Mouse (Mus musculus): ENCODE results near the gene Slc44a3.
"Not testable (repeated sequence)": the region's sequence is repeated elsewhere in the genome, so short reads cannot be mapped to it uniquely, and the experiment has no call there.

The Slc44a3 gene

DNA sequence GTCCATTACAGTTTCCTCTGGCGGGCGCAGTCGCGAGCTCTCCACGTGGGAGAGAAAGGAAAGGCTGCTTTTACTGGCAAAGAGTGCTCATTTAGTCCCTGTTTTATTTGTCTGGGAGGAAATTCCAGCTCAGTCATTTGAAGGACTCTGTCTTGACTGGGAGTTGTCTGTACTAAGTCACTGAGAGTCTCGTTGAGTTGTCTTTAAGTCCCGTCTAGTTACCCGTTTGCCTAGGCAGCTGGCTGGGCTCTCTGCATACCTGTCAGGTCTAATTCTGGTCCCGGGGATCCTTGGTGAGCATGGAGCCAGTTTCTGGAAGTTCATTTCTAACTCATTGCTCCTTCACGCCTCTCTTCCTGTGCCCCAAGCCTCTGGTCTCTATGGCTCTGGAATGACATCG lies 20.5 kb upstream of the Slc44a3 start:
- no peak for DNase-seq (ENCODE audit: low spot score in 2 of 2)

DNA sequence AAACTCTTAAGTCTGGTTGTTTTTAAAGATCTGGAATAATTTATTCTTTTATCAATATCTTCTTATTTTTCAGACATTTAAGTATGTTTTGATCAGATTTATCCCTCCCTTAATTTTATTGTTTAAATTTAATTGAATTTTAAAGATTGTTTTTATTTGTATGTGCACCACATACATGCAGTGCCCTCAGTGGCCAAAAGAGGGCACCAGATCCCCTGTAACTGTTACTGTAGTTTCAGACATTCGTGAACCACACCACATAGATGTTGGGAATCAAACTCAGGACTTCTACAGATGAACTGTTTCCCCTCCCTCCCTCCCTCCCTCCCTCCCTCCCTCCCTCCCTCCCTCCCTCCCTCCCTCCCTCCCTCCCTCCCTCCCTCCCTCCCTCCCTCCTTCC lies 18.2 kb upstream of the Slc44a3 start:
- DNase-seq (ENCODE audit: low spot score in 2 of 2) = no peak

DNA sequence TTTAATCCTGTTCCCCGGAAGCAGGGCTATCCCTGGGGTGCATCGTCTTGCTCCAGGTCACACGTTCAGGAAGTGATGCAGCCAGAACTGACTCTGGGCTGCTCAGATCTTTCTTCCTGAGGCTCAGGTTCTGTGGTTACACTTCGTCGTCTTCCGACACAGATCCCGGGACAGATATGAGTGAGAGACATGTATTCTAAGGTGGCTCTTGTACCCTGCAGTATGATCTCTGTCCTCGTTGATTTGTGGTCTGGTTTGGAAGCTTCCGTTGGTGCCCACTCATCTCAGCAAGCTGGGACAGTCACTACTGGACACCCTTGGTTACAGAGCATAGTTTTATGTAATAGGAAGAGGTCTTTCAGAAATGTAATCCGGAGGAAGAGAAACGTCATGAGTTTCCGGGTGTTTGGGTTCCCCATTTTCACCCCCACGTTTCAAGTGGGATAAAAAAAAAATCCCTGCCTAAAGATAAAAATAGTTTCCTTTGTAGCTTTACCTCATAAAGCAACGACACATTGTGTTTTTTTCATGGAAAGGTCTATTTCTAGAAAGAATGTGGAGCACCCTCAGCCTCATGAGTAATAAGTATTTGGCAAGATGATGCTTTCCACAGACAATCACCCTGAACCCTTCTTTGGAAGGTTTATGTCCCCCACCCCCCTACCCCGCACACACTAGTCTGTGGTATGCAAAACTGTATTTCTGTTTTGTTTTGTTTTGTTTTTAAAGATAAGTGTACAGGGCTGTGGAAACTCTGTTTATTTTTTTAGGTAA lies 15.8 kb upstream of the Slc44a3 start:
- no peak for DNase-seq (ENCODE audit: low spot score in 2 of 2)

DNA sequence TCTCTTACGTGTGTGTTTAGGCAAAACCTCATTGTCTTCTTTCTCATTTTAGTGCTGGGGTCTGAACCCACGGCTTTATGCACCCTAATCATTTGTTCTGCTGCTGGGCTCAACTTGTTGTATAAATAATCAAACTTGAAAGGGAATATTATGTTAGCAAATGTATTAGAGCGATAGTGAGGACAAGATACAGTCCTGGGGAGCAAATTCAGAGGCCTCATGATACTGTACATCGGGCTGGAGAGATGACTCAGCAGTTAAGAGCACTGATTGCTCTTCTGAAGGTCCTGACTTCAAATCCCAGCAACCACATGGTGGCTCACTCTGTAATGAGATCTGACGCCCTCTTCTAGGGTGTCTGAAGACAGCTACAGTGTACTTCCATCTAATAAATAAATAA lies 8.4 kb upstream of the Slc44a3 start:
- no peak for DNase-seq (ENCODE audit: low spot score in 2 of 2)

DNA sequence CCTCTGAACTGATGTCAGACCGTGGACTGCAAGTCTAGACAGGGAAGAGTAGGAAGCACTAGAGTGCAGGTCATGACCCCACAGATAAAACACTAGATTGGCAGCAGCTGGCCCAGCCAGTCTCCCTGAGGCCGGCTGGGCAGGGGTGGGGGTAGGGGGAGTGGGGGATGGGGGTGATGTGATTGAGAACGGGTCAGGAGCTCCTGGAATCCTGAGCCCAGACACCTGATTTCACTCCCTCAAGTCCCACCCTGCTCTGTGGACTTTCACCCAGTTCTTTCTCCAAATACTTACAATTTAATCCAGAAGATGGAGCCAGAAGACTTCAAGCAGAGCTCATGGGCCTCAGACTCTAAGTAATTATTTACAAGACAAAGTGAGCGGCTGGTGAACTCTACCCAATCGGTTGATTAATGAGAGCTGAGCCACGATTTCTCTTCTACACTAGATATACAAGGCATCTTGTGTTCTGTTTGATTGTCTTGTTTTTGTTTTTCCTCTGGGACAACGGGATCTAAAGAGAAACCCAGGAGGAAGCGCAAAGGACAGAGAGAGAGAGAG lies 7.7 kb upstream of the Slc44a3 start:
- DNase-seq (ENCODE audit: low spot score in 2 of 2) = no peak

DNA sequence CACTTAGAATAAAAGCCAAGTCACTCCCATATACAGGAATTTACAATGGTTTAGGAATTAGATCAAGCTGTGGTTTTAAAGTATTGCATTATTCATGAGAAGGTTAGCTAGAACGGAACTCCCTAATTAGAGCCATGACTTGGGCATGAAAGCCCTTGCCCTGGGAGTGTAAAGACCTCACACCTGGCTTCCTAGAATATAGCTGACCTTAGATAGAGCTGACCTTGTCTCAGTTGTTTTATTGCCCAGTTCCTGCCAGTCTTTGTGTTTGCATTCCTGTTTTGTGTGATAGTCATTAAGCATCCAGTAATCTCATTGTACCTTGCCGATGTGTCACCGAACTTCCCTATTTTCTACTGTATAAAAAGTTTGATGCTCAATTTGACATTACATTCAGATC lies 6.6 kb upstream of the Slc44a3 start:
- DNase-seq (ENCODE audit: low spot score in 2 of 2) = not testable (repeated sequence)

DNA sequence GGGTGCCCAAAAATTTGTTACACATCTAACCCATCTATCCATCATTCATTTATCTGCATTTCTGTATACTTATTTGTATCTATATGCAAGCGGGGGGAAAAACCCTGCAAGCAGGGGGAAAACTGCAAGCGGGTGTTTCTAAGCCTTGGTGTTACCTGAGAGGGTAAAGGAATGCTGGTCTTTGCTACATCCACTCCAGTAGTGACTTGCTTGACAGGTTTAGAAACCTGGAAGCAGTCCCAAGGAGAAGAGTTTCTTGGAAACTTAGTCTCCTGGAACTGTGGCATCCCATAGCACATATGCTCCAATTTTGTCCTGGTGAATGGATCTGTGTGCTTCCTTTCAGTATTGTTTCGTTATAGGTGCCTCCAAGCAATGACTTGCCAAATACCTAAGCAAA lies 5.8 kb upstream of the Slc44a3 start:
- no peak for DNase-seq (ENCODE audit: low spot score in 2 of 2)

DNA sequence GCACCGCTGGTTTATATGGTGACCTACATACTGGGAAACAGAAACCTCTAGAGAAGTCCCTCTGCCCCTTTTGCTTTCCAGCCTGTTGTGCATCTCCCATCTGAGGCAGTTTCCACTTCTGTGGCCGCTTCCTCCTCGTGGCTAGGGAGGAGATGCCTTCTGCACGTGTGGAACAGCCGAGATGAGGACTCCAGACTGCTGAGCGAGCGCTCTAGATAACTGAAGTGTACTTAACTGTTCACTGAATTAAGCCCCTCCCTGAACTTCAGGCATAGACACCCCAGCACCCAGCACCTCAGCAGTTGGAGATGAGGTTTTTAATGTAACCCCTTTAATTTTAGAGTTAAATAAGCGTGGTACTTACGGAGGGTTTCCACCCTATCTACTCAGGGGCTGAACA lies 4.6 kb upstream of the Slc44a3 start:
- no peak for DNase-seq (ENCODE audit: low spot score in 2 of 2)

DNA sequence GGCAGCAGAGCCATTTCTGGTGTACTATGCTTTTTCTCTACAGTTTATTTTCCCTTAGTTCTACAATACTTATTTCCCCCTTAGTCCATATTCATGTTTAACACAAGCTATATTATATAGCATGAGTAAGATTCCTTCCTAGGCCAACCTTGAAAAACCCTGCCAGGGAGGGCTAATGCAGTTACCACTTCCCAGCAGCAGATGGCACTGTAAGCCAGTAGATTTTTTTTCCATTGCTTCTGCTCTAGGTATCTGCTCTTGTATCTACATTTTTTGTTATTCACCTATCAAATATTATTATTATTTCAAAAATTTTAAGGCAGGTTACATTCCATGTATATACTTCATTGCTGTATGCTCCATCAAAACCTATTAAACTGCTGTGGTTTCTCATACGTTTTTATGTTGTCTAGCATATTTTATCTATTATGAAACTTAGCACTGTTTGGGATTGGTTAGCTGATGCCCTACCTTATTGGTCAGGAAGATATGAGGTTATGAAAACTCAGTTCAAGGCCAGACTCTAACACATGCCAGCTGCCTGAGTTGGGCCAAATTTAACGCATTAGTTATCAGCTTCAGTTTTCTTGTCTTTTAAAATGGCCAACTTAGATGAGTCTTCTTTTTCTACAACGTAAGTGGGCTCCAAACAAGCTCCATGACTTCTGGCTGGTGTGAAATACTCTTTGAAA lies 3.8 kb upstream of the Slc44a3 start:
- no peak for DNase-seq (ENCODE audit: low spot score in 2 of 2)

DNA sequence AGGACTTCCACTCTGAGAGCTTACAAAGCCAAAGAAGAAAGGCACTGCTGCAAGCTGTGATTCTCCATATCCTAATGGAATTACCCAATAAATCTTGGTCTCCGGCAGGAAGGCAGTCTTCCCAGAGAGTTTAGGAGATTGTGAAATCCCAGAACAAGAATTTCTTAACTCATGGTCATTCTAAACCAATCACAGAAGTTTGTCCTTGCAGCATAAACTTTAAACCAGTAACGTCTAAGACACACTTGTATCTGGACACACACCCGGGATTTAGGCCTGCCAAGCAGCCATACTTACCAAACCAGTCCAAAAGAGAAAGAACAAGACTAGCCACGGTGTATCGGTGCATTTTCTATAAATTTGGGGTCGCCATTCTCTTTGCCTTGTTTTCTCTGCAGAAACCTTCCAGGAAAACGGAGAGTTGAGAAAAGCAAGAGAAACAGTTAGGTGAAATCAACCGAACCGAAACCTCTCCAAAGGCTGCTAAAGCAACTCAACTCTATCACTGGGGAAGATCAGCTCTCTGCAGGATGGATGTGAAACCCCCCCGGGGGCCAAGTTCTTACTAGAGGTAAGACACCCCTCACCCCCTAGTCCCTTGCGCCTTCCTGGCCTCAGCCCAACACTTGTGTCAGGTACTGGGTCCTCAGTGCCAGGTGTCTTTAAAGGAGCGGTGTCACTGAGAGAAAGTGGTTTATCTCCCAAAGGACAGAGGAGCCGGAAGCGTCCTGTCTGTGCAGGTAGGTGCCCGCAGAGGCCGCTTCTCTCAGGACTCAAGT lies 645 bp downstream of the Slc44a3 start:
- no peak for DNase-seq (ENCODE audit: low spot score in 2 of 2)

DNA sequence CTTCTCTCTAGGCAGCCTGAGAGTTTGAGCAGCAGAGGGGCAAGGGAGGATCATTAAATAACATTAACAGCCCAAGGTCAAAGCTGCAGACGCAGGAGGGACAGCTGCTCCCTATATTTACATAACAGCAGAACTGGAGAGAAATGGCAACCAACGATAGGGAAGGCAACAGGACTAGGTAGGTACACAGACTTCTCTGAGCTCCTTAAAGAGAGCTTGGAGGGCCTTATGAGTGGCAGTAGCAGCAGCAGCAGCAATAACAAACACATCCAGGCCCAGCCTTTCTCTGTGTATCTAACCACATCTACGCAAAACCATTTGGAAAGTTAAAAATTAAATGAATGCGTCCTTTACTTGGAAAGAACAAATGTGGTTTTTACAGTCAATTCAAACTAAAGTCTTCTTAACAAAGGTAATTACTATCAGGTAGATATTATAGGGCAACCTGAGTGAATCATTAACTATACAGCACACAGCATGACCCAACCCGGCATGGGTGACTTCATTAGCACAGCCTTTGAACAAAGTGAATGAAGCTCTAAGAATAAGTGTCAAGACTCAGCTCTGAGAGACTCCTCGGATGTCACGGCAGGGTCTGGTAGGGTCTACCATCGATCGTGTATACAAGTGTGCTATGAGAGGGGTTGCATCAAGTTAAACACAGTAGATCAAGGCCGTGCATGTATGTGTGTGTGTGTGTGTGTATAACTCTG lies 1.5 kb downstream of the Slc44a3 start:
- no peak for DNase-seq (ENCODE audit: low spot score in 2 of 2)

DNA sequence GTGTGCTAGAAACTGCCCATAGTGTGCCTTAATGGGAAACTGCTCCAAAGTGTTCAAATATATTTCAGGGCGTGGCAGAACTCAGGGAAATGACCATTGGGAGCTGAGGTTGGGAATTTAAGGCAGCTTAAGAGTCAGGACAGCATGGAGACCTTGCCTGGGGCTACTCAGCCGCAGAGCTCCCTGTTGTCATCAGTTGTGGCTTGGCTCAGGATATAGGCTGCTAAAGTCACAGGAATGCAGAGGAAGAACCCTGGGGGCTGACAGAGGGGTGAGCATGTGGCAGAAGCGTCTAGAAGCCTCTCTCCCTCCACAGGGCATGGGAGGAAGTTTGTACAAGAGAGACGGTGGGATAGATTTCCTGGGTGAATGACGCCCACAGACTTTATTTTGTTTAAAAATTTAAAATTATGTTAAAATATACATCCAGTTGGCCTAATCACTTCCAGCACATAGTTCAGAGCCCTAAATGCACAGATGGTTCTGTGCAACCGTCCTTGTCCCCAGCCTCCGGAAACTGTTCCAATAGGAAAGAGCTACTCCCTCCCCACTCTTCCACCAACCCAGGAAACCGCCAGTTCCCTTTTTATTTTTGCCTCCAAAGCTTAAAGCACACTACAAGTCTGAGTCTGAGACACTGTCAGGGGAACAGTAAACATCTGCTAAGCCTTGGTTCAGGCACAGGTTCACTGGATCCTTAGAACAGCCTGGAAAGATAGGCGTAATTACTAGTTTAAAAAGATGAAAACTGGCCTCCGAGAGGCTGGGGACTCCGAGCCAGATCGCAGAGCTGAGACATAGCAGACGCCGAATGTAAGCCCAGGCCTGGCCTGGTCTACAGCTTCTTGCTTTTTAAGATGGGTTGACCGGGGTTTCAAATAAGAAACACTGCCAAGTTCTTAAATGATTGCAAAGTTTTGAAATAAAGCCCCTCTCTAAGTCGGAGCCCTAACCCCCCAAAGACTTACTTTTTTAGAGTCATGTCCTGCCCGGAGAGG lies 5.8 kb downstream of the Slc44a3 start:
- DNase-seq (ENCODE audit: low spot score in 2 of 2) = peak in 1 of 2 experiments; percentile 40

DNA sequence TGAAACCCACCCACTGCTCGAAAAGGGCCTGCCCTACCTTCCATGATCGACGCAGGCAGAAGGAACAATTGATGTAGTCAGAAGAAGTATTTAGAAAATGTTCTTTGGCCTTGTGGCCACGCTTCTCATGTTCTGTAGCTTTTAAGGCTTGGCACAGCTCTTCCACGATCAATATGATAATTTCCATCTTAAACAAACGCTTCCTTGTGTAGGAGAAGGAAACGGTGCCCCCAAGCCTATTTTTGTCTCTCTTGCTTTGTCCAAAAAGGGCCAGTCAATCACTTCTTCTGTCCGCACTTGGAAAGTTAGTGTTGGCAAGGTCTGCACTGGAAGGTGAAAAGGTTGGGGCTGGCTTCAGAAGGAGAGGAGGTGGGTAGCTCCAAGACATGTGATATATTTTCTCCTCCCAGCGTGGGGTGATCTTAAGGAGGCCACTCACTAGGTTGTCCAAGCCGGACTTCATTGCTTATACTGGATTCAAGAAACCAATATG lies 10.5 kb downstream of the Slc44a3 start:
- no peak for DNase-seq (ENCODE audit: low spot score in 2 of 2)

DNA sequence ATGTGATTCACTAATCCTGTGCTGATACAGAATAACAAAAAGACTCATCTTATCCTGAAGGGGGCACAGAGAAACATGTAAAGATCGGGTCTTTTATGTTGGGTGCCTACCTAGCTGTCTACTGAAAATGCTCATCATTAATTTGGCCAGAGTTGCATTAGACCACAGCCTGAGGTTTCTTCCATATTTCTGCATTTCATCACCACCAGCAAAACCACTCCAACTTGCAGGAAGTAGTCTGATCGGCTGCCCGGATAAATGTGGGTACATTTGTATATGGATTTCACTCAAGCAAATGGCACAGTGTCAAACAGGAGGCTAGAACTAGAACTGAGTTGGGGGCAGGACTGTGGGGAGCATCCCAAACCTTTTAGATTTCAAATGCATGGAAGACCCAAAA lies 11.1 kb downstream of the Slc44a3 start:
- DNase-seq (ENCODE audit: low spot score in 2 of 2) = no peak

DNA sequence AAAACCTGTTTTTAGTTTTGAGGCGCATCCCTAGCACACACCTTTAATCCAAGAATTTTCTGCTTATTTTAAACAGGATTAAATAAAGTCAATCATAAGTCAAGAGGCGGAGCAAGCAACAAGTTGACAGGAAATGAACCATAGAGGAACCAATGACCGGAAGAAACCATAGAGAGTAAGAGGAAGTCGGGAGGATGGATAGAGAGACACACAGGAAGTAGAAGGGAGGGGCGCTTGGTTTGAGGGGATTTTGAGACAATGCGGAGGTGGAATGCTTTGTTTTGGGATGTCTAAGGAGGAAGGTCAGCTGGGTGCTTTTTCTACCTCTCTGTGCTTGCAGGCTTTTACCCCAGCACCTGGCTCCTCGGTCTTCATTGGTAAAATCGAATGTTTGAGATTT lies 15.2 kb downstream of the Slc44a3 start:
- no peak for DNase-seq (ENCODE audit: low spot score in 2 of 2)

DNA sequence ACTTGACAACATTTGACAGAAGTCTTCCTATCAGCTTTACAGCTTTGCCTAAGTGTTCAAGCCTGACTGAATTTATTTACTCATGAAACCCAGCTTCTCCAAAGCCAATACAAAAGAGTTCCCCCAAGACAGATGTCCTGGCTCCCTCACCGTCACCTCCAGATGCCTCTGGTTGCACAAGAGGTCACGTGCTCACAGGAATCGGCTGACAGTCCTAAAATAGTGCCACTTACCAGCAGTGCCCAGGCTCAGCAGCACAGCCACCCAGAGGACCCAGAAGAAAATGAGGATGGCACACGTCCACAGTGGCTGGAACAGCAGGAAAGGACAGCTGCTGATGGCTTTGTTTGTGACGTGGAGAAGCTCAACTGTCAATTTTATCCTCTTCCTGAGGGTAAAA lies 23.1 kb downstream of the Slc44a3 start:
- DNase-seq (ENCODE audit: low spot score in 2 of 2) = no peak

DNA sequence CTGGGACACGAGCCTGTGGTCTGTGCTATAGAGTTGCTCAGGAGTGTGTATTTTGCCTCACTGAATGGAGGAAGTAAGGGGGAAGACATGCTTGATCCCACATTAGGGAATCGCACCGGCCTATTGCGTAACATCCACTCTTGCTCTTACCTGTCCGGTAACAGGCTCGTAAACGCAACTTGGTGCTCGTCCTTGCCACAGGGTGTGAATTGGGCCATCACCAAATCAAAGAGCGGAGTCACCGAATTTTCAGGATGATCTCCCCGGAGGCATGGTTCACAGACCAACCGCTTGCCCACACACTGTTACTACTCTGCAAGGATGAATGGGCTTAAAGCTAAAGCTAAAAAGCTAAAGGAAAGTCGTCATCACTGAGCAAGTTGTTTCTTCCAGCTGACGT lies 24.5 kb downstream of the Slc44a3 start:
- DNase-seq (ENCODE audit: low spot score in 2 of 2) = no peak

DNA sequence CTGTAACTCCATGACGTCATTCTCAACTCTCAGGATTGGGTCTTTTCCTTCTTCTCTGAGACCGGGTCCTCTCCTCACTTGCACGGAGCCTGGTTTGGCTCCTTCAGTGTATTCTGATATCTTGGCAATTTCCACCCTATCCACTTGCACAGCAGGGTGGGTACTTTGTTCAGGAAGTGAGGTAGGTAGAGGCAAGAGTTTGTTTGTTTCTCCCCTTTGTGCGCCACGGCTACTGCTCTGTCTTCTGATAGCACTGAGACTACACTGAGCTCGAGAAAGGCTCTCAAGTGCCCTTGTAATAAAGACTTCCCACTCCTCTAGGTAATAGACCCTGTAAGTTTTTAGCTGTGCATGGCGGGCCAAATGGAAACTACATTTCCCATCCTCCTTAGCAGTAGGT lies 25.4 kb downstream of the Slc44a3 start:
- no peak for DNase-seq (ENCODE audit: low spot score in 2 of 2)

DNA sequence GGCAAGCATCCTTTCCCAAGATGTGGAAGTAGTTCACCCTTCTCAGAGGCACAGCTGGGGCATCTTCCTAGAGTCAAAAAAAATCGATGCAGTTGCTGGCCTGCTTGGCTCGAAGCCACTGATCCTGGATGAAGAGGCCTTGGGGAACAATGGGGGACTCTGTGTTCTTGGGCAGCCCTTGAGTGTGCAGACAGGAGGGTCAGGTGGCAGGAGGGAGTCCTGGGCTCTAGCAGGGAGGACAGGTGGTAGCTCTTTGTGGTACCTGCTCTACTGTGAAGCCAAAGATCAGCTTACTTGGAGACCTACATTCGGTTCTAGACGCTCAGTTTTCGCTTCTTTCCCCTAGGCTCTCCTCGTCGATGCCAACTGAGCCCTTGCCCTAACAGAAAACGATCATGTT lies 26.0 kb downstream of the Slc44a3 start:
- DNase-seq (ENCODE audit: low spot score in 2 of 2) = no peak

DNA sequence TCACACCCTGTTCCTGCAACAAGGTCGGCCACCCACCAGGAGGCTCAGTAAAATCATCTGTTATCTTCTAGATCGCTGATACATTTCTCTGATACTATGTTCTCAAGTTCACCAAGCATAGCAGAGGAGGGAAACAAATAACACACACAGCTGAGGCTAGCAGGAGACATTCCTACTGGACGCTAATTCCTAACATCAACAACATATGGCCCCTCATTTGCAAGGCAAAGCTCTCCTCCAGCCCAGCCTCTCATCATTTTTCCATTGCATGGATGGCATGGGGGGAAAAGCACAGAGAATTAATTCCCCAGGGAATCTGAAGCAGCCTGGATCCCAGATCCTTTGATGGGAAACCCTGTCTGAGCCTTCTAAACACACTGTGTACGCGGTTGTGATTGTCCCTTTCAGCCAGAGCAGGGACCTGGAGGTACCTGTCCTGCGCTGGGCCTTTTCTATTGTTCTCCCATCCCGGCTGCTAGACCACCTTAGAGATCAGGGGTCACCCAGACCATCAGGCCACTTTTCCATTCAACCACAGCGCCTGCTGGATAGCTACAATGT lies 27.2 kb downstream of the Slc44a3 start:
- DNase-seq (ENCODE audit: low spot score in 2 of 2) = no peak
